Mouse (Mus musculus) ES-E14 (cell line): ENCODE data around the gene Olfr866.

Source experiments
- CHD2 ChIP-seq: IDR thresholded peaks from 2 replicates; pipeline ENCODE4 v1.6.1; 2014; ENCODE audit warnings: mild to moderate bottlenecking, low read depth, low read length, inconsistent platforms
- MAFK ChIP-seq: IDR thresholded peaks from 2 replicates; pipeline ENCODE4 v1.6.1; 2014; ENCODE audit warnings: mild to moderate bottlenecking, low read depth, low read length, inconsistent platforms; ENCODE audit not compliant: insufficient read depth
- ZC3H11A ChIP-seq: IDR thresholded peaks from 2 replicates; pipeline ENCODE4 v1.6.1; 2012; ENCODE audit warnings: low read depth, mild to moderate bottlenecking, inconsistent platforms, low read length, borderline replicate concordance

- TF ChIP-seq MAFK (no peak), ZC3H11A (no peak), CHD2 (no peak)
Measured at GRCm38 (mm10) chr9:20070236-20070635, 42.4 kb upstream of the Olfr866 start.
